Mouse (Mus musculus): ENCODE measurements at regions not wholly inside any gene's neighbourhood (a gene's known extent, or its start where the extent isn't known, plus 50 kb on each side); places are given as distances from the start of the nearest gene placed in this dataset.

GRCm38 (mm10) chr7:40829526-40829925 lies 68.6 kb upstream of the Vstm2b start:
- WGBS = 88% methylated on average over 5 of the region's 5 CpGs
- no peaks in the 10 kb centered on the region for H3K4me1 ChIP-seq (ENCODE audit: control insufficient read depth in 2 of 2, insufficient read depth in 2 of 2, low read length in 2 of 2)
- no peaks in the 10 kb centered on the region for H3K9me3 ChIP-seq (ENCODE audit: control insufficient read depth, low read length)
- no peak overlapping the region for H3K27ac ChIP-seq (replicated peaks in 1 of 2; ENCODE audit: control insufficient read depth in 1 of 2, insufficient read depth in 1 of 2, low read depth in 2 of 2, low read length in 2 of 2)
- H3K4me2 ChIP-seq (ENCODE audit: low read length) = no peak overlapping the region
- H3K4me3 ChIP-seq (ENCODE audit: control insufficient read depth in 1 of 2, insufficient read depth in 1 of 2, low read depth in 1 of 2, low read length in 2 of 2) = no peak overlapping the region
- H3K27me3 ChIP-seq (ENCODE audit: control insufficient read depth, insufficient read depth, low read length) = no peaks in the 10 kb centered on the region
- no peaks in the 10 kb centered on the region for H3K36me3 ChIP-seq (ENCODE audit: control insufficient read depth, insufficient read depth, low read length)
- ATAC-seq (ENCODE audit: insufficient number of reproducible peaks, insufficient read depth, low FRiP score, low read depth) = no peak
- H3K9ac ChIP-seq (ENCODE audit: low read length) = no peak overlapping the region

- WGBS = 78% methylated on average over 4 of the region's 4 CpGs
- Histone ChIP-seq H3K9ac (ENCODE audit: low read length) (no peak overlapping the region), H3K27me3 (ENCODE audit: control insufficient read depth, insufficient read depth, low read length) (no peaks in the 10 kb centered on the region), H3K4me2 (ENCODE audit: low read length) (no peak overlapping the region), H3K36me3 (ENCODE audit: control insufficient read depth, insufficient read depth, low read length) (no peaks in the 10 kb centered on the region), H3K9me3 (ENCODE audit: control insufficient read depth, low read length) (no peaks in the 10 kb centered on the region), H3K4me3 (ENCODE audit: control insufficient read depth in 1 of 2, insufficient read depth in 1 of 2, low read depth in 1 of 2, low read length in 2 of 2) (no peak overlapping the region), H3K27ac (replicated peaks in 1 of 2; ENCODE audit: control insufficient read depth in 1 of 2, insufficient read depth in 1 of 2, low read depth in 2 of 2, low read length in 2 of 2) (no peak overlapping the region), H3K4me1 (ENCODE audit: control insufficient read depth in 2 of 2, insufficient read depth in 2 of 2, low read length in 2 of 2) (no peaks in the 10 kb centered on the region)
- no peak for ATAC-seq (ENCODE audit: insufficient number of reproducible peaks, insufficient read depth, low FRiP score, low read depth)
These were observed 66.5 kb upstream of the Vstm2b start for GRCm38 (mm10) chr7:40831583-40831982.

GRCm38 (mm10) chr7:40842344-40842992 lies 55.7 kb upstream of the Vstm2b start:
- no peak overlapping the region for H3K4me3 ChIP-seq (ENCODE audit: control insufficient read depth in 1 of 2, insufficient read depth in 1 of 2, low read depth in 1 of 2, low read length in 2 of 2)
- WGBS = 73% methylated on average over 8 of the region's 8 CpGs
- H3K36me3 ChIP-seq (ENCODE audit: control insufficient read depth, insufficient read depth, low read length) = no peaks in the 10 kb centered on the region
- H3K4me1 ChIP-seq (ENCODE audit: control insufficient read depth in 2 of 2, insufficient read depth in 2 of 2, low read length in 2 of 2) = no peaks in the 10 kb centered on the region
- H3K9ac ChIP-seq (ENCODE audit: low read length) = no peak overlapping the region
- H3K9me3 ChIP-seq (ENCODE audit: control insufficient read depth, low read length) = no peaks in the 10 kb centered on the region
- no peak overlapping the region for H3K4me2 ChIP-seq (ENCODE audit: low read length)
- ATAC-seq (ENCODE audit: insufficient number of reproducible peaks, insufficient read depth, low FRiP score, low read depth) = no peak
- H3K27me3 ChIP-seq (ENCODE audit: control insufficient read depth, insufficient read depth, low read length) = no peaks in the 10 kb centered on the region
- H3K27ac ChIP-seq (replicated peaks in 1 of 2; ENCODE audit: control insufficient read depth in 1 of 2, insufficient read depth in 1 of 2, low read depth in 2 of 2, low read length in 2 of 2) = no peak overlapping the region

GRCm38 (mm10) chr7:40846512-40846911 lies 51.6 kb upstream of the Vstm2b start:
- Histone ChIP-seq H3K9ac (ENCODE audit: low read length) (no peak overlapping the region), H3K4me1 (ENCODE audit: control insufficient read depth in 2 of 2, insufficient read depth in 2 of 2, low read length in 2 of 2) (no peaks in the 10 kb centered on the region), H3K4me2 (ENCODE audit: low read length) (no peak overlapping the region), H3K4me3 (ENCODE audit: control insufficient read depth in 1 of 2, insufficient read depth in 1 of 2, low read depth in 1 of 2, low read length in 2 of 2) (no peak overlapping the region), H3K27me3 (ENCODE audit: control insufficient read depth, insufficient read depth, low read length) (no peaks in the 10 kb centered on the region), H3K27ac (replicated peaks in 1 of 2; ENCODE audit: control insufficient read depth in 1 of 2, insufficient read depth in 1 of 2, low read depth in 2 of 2, low read length in 2 of 2) (no peak overlapping the region), H3K9me3 (ENCODE audit: control insufficient read depth, low read length) (no peaks in the 10 kb centered on the region), H3K36me3 (ENCODE audit: control insufficient read depth, insufficient read depth, low read length) (no peaks in the 10 kb centered on the region)
- no peak for ATAC-seq (ENCODE audit: insufficient number of reproducible peaks, insufficient read depth, low FRiP score, low read depth)
- 71% methylated on average over 6 of the region's 6 CpGs for whole genome bisulfite sequencing
